Mouse (Mus musculus): ENCODE measurements around the gene Dnm3. TPM values are rescaled to one million over a fixed set of nuclear protein-coding genes. Genes with fewer than 3 reads are reported as not detected.
A peak's percentile ranks its signal among the peaks of the same experiment; 100 is the strongest.

Dnm3 gene
- total RNA-seq, 2 experiments from 2014 or later: 6.3 to 11.0 TPM

- no peak for DNase-seq (ENCODE audit: low spot score in 2 of 2)
These were observed 439.4 kb downstream of the Dnm3 start for GRCm38 (mm10) chr1:162038431-162038830.

- DNase-seq (ENCODE audit: low spot score in 2 of 2): peak in 1 of 2 experiments; percentile 54
These were observed 439.8 kb downstream of the Dnm3 start for GRCm38 (mm10) chr1:162037968-162038421.

- DNase-seq (ENCODE audit: low spot score in 2 of 2): no peak
These were observed 440.6 kb downstream of the Dnm3 start for GRCm38 (mm10) chr1:162037185-162037765.

GRCm38 (mm10) chr1:162036461-162036835 is 441.4 kb downstream of the Dnm3 start:
- no peak for DNase-seq (ENCODE audit: low spot score in 2 of 2)

GRCm38 (mm10) chr1:162035800-162036460 is 441.9 kb downstream of the Dnm3 start:
- no peak for DNase-seq (ENCODE audit: low spot score in 2 of 2)

- DNase-seq (ENCODE audit: low spot score in 2 of 2): no peak
These were observed 454.1 kb downstream of the Dnm3 start for GRCm38 (mm10) chr1:162023681-162024270.

- no peak for DNase-seq (ENCODE audit: low spot score in 2 of 2)
These were observed 457.1 kb downstream of the Dnm3 start for GRCm38 (mm10) chr1:162020766-162021165.

- no peak for DNase-seq (ENCODE audit: low spot score in 2 of 2)
These were observed 457.5 kb downstream of the Dnm3 start for GRCm38 (mm10) chr1:162020303-162020731.

- no peak for DNase-seq (ENCODE audit: low spot score in 2 of 2)
These were observed 459.2 kb downstream of the Dnm3 start for GRCm38 (mm10) chr1:162018601-162018977.

GRCm38 (mm10) chr1:162017975-162018600 is 459.7 kb downstream of the Dnm3 start:
- no peak for DNase-seq (ENCODE audit: low spot score in 2 of 2)

- no peak for DNase-seq (ENCODE audit: low spot score in 2 of 2)
These were observed 460.9 kb downstream of the Dnm3 start for GRCm38 (mm10) chr1:162016982-162017381.

GRCm38 (mm10) chr1:162015247-162015862 is 462.5 kb downstream of the Dnm3 start:
- DNase-seq (ENCODE audit: low spot score in 2 of 2): no peak

- no peak for DNase-seq (ENCODE audit: low spot score in 2 of 2)
These were observed 464.3 kb downstream of the Dnm3 start for GRCm38 (mm10) chr1:162013561-162013960.

GRCm38 (mm10) chr1:162011523-162012245 is 466.1 kb downstream of the Dnm3 start:
- DNase-seq (ENCODE audit: low spot score in 2 of 2): no peak

- DNase-seq (ENCODE audit: low spot score in 2 of 2): no peak
These were observed 468.7 kb downstream of the Dnm3 start for GRCm38 (mm10) chr1:162009086-162009485.

- no peak for DNase-seq (ENCODE audit: low spot score in 2 of 2)
These were observed 469.2 kb downstream of the Dnm3 start for GRCm38 (mm10) chr1:162008631-162009067.

GRCm38 (mm10) chr1:162008208-162008607 is 469.6 kb downstream of the Dnm3 start:
- DNase-seq (ENCODE audit: low spot score in 2 of 2): no peak

GRCm38 (mm10) chr1:162006109-162006508 is 471.7 kb downstream of the Dnm3 start:
- no peak for DNase-seq (ENCODE audit: low spot score in 2 of 2)

- DNase-seq (ENCODE audit: low spot score in 2 of 2): peak in 1 of 2 experiments; percentile 56
These were observed 472.7 kb downstream of the Dnm3 start for GRCm38 (mm10) chr1:162004821-162005770.

- no peak for DNase-seq (ENCODE audit: low spot score in 2 of 2)
These were observed 473.4 kb downstream of the Dnm3 start for GRCm38 (mm10) chr1:162004518-162004780.
